Mouse (Mus musculus) forebrain, postnatal 0 days (tissue): ENCODE results near the gene Zfp697. TPM values are rescaled to one million over a fixed set of nuclear protein-coding genes. Genes with fewer than 3 reads are reported as not detected.

Experiments
- ATAC-seq: fragments of 200-750 bp; cut with Nextera tagmentation; 2 replicates; pipeline ENCODE4 v1.8.0; 2017; ENCODE audit warnings: mild to moderate bottlenecking, moderate library complexity
- DNase-seq: peaks from one replicate; pipeline ENCODE4 v3.0.0-alpha.2; 2015
- H3K27ac ChIP-seq: fragments of 300-500 bp; sonication (generic); 2 replicates; pipeline ENCODE4 v1.5.1; 2014; ENCODE audit warnings: low read depth, mild to moderate bottlenecking, antibody characterized with exemption, low read length, moderate library complexity, mixed read lengths
- H3K27me3 ChIP-seq: fragments of 300-500 bp; sonication (generic); 2 replicates; pipeline ENCODE4 v1.6.1; 2014; ENCODE audit warnings: mild to moderate bottlenecking, low read length, mixed read lengths; ENCODE audit not compliant: insufficient read depth
- H3K36me3 ChIP-seq: fragments of 300-500 bp; sonication (generic); 2 replicates; pipeline ENCODE4 v1.6.1; 2014; ENCODE audit warnings: mild to moderate bottlenecking, moderate library complexity; ENCODE audit not compliant: insufficient read depth
- H3K4me1 ChIP-seq: fragments of 300-500 bp; sonication (generic); 2 replicates; pipeline ENCODE4 v1.6.1; 2014; ENCODE audit warnings: antibody characterized with exemption; ENCODE audit not compliant: insufficient read depth
- H3K4me2 ChIP-seq: fragments of 300-500 bp; sonication (generic); 2 replicates; pipeline ENCODE4 v1.6.1; 2014; ENCODE audit warnings: low read depth, mild to moderate bottlenecking, moderate library complexity
- H3K4me3 ChIP-seq: fragments of 300-500 bp; sonication (generic); 2 replicates; pipeline ENCODE4 v1.5.1; 2014; ENCODE audit warnings: low read depth, low read length, mixed read lengths
- H3K9ac ChIP-seq: fragments of 300-500 bp; sonication (generic); 2 replicates; pipeline ENCODE4 v1.6.1; 2014; ENCODE audit warnings: mild to moderate bottlenecking
- H3K9me3 ChIP-seq: fragments of 300-500 bp; sonication (generic); 2 replicates; pipeline ENCODE4 v1.6.1; 2016; ENCODE audit warnings: low read length
- CTCF ChIP-seq: sonication (generic); IDR thresholded peaks from 2 replicates; pipeline ENCODE4 v1.5.1; 2016; ENCODE audit warnings: antibody characterized with exemption, control low read depth, low read depth
- WGBS: fragments of 180-500 bp; shearing (Covaris S2); extraction: QIAGEN DNeasy Blood & Tissue Kit; methylation state at CpG from one replicate; pipeline ENCODE4 v1.1.7; 2014; 5-methylcytosine and 5-hydroxymethylcytosine counted together
- polyA plus RNA-seq: library from polyadenylated mRNA; unstranded; fragments of >200 nt; fragmentation: Nextera tagmentation; extraction: Ambion mirVana; gene quantifications from 2 replicates; pipeline ENCODE4 v1.2.1, GENCODE M21; 2015
- total RNA-seq: library from RNA; depleted of rRNA; stranded (reverse); fragments of >200 nt; gene quantifications from 2 replicates; pipeline ENCODE4 v1.2.3, GENCODE M21; 2014

Zfp697 gene
- total and polyA plus RNA-seq, 2 experiments from 2014 or later, result 17.7 to 38.6 TPM

DNA sequence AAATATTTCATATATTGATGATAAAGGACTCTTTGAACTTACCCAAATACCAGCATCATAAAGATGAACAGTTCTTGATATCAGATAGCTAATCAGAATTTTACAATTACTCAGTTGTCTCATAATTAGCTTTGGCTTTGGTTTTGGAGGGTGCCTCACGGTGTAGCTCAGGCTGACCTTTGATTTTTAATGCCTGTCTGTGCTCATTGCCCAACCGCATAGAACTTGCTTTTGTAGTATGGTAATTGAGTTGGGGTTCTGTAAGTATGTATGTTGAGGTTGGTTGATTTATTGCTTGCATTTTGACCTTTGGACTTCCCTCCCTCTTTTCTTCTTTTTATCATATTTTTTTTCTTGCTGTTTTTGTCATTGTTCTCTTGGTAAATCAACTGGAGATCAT, 31.5 kb downstream of the Zfp697 start:
- no peaks in the 10 kb centered on the region for H3K36me3 ChIP-seq
- WGBS, result 81% methylated on average over 2 of the region's 2 CpGs

DNA sequence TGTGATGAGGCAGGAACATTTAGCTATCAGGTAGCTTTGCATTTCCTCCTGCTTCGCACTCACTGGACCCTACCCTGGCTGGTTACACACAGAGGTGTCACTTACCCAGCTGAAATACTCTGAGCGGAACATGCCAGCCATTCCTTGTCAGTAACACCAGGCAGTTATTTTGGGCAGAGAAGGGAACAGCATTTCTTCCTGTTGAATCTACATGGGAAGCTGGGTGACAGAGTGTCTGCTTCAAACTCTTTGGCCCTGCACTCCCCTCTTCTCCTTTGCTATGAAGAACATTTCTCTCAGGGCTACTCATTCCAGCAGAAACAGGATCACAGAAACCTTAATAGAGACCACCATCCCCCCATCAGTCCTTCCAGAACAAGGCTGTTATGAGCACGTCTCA, 32.0 kb downstream of the Zfp697 start:
- DNase-seq, result no peak
- Histone ChIP-seq H3K4me2 (no peak overlapping the region), H3K4me3 (no peak overlapping the region), H3K9ac (no peak overlapping the region), H3K4me1 (no peaks in the 10 kb centered on the region), H3K9me3 (no peaks in the 10 kb centered on the region), H3K27ac (no peak overlapping the region), H3K27me3 (no peaks in the 10 kb centered on the region), H3K36me3 (no peaks in the 10 kb centered on the region)
- no peak for ATAC-seq
- WGBS, result 90% methylated on average over 3 of the region's 3 CpGs
- no peak for TF ChIP-seq CTCF

More for the DNA sequence above, 31.5 kb downstream of the Zfp697 start:
- Histone ChIP-seq H3K4me2 (no peak overlapping the region), H3K27me3 (no peaks in the 10 kb centered on the region), H3K4me1 (no peaks in the 10 kb centered on the region), H3K9ac (no peak overlapping the region), H3K4me3 (no peak overlapping the region), H3K9me3 (no peaks in the 10 kb centered on the region), H3K27ac (no peak overlapping the region)
- ATAC-seq (no peak), DNase-seq (no peak)
- no peak for TF ChIP-seq CTCF

DNA sequence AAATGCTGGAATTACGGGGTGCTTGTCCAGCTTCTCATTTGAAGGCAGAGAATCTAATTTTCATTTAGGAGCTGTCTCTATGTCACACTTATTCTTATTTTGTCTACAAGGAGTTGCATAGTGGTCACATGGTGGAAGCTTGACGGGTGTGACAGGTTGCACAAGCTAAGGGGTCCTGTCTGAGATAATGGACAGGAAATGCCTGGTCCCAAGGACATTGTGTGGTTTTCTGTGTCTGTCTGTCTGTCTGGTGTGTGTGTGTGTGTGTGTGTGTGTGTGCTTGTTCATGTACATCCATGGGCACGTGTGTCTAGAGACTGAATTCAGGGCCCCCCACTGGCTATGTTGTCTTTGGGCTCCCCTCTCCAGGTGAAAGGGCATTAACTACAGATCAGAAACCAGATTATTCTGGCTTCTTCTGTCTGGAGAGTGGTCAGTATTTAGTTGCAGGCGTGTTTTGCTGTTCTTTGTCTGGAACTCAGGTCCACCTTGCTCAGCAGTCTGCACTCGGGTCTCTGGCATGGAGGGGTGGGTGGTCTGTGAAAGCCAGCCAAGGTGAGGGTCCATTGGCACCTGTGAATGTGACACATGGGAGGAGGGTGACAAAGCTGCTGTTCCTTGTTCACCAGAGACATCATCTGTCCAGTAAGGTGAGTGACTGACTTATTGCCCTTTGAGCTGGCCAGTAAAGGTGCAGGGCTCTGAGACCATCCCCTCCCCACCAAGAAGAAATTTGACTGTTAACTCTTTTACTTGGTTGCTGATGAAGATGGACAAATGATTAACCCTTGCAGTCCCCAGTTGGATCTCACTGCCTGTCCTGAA, 34.4 kb downstream of the Zfp697 start:
- Histone ChIP-seq H3K4me3 (no peak overlapping the region), H3K4me1 (no peaks in the 10 kb centered on the region), H3K36me3 (no peaks in the 10 kb centered on the region), H3K9ac (no peak overlapping the region), H3K27ac (no peak overlapping the region), H3K9me3 (no peaks in the 10 kb centered on the region), H3K4me2 (no peak overlapping the region), H3K27me3 (no peaks in the 10 kb centered on the region)
- DNase-seq, result no peak
- TF ChIP-seq CTCF, result no peak
- 83% methylated on average over 5 of the region's 5 CpGs for WGBS
- no peak for ATAC-seq

DNA sequence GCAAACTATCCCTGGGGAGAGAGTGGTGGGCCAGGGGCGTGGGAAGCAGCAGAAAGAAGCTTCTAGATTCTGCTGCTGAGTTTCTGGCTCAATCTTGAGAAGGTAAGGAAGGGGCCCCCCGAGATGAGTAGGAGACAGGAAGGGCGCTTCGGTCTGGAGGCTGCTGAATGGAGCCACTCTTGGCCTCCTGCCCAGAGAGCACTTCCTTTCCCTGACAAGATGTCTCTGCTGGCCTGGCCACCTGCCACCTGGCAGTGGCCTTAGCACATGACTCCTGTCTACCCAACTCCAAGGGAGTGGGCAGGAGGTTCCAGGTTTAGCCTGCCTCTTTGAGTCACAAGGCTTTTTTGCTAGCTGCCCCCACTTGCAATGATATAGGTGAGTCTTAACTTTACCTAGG, 35.1 kb downstream of the Zfp697 start:
- Histone ChIP-seq H3K4me3 (no peak overlapping the region), H3K4me1 (no peaks in the 10 kb centered on the region), H3K9ac (no peak overlapping the region), H3K4me2 (no peak overlapping the region), H3K36me3 (no peaks in the 10 kb centered on the region), H3K27ac (no peak overlapping the region), H3K27me3 (no peaks in the 10 kb centered on the region), H3K9me3 (no peaks in the 10 kb centered on the region)
- ATAC-seq (peak; percentile 66), DNase-seq (peak; percentile 55)
- TF ChIP-seq CTCF, result no peak
- 41% methylated on average over 4 of the region's 4 CpGs for WGBS

DNA sequence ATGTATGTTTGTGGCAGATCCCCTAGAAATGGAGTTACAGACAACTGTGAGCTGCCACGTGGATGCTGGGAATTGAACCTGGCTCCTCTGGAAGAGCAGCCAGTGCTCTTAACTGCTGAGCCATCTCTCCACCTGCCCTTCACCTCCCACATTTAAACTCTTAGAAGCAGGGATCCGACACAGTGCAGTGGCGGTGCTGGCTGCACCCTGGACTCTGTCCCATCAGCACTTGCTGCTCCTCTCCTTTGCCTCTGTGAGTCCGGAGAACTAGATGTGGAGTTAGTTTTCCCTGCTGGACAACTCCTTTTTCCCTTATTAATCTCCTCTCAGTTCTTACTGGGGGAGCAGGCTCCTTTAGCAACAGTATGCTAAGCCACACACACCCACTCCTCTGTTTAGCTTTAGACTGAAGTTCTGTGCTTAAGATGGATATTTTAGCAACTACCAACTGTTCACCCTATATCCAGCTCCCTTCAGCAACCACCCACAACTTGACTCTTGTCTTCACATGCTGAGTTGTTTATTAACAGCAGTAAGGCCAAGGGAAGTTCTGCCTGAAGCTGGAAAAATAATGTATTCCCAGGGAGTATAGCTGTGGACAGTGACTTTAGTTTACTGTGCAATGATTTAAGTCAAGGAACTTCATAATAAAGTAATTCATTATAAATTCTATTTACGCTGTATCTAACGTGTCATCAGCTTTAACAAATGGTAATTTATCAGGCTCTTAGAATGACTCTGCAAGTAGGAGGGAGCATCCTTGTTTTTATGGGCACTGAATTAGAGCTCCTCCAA, 36.9 kb downstream of the Zfp697 start:
- Histone ChIP-seq H3K9me3 (no peaks in the 10 kb centered on the region), H3K9ac (no peak overlapping the region), H3K27ac (no peak overlapping the region), H3K4me1 (no peaks in the 10 kb centered on the region), H3K36me3 (no peaks in the 10 kb centered on the region), H3K4me2 (no peak overlapping the region), H3K4me3 (no peak overlapping the region), H3K27me3 (no peaks in the 10 kb centered on the region)
- DNase-seq, result no peak
- ATAC-seq, result no peak
- WGBS, result 70% methylated on average over 6 of the region's 6 CpGs
- TF ChIP-seq CTCF, result no peak

DNA sequence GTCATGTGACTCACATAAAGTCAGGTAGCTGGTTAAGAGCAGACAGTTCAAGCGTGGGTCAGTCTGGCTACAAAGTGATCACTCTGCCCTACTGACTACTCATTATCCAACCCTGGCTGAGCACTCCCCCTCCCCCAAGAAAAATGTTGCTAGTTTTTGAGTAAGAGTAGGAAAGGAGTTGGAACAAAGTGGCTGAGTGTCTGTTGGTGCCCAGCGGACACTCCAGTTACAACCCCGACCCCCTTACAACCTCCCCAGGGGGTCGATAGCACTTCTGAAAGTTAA, 37.5 kb downstream of the Zfp697 start:
- Histone ChIP-seq H3K4me1 (no peaks in the 10 kb centered on the region), H3K4me2 (no peak overlapping the region), H3K27ac (no peak overlapping the region), H3K36me3 (no peaks in the 10 kb centered on the region), H3K27me3 (no peaks in the 10 kb centered on the region), H3K4me3 (no peak overlapping the region), H3K9ac (no peak overlapping the region), H3K9me3 (no peaks in the 10 kb centered on the region)
- TF ChIP-seq CTCF, result no peak
- WGBS, result 52% methylated on average over 4 of the region's 4 CpGs
- ATAC-seq (no peak), DNase-seq (no peak)

DNA sequence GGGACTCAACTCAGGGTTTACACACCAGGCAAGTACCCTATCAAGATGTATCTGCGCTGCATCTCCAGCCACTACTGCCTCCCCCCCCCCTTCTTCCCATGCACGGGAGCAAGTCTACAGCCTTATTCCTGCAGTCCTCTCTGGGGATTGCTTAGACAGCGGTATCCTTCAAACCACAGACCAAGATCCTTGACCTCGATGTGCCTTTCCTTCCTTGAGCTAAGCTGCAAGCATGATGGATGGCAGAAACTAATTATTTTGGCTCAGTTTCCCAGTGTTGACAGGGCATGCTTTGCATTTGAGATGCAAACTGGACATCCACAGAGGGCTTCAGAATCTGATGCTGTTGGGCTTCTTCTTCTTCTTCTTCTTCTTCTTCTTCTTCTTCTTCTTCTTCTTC, 40.7 kb downstream of the Zfp697 start:
- no peaks in the 10 kb centered on the region for H3K9me3 ChIP-seq
- H3K36me3 ChIP-seq, result 0 out of 2 replicates have a peak, but pooled peaks cover 7% of the 10 kb centered on the region
- no peaks in the 10 kb centered on the region for H3K27me3 ChIP-seq
- H3K4me1 ChIP-seq, result peaks cover 7% of the 10 kb centered on the region; the same call in 1 of the 2 replicates
- no peak overlapping the region for H3K9ac ChIP-seq
- no peak overlapping the region for H3K27ac ChIP-seq
- H3K4me3 ChIP-seq, result no peak overlapping the region
- no peak for TF ChIP-seq CTCF
- WGBS, result 93% methylated on average over 4 of the region's 4 CpGs
- ATAC-seq, result no peak
- DNase-seq, result no peak
- no peak overlapping the region for H3K4me2 ChIP-seq
